Mouse (Mus musculus) lung, embryonic 16.5 days (tissue): ENCODE data around the gene Card19. TPM values are rescaled to one million over a fixed set of nuclear protein-coding genes. Genes with fewer than 3 reads are reported as not detected.
A peak's percentile ranks its signal among the peaks of the same experiment; 100 is the strongest.

ENCODE experiments used
- ATAC-seq: fragments of 200-750 bp; cut with Nextera tagmentation; 2 replicates; pipeline ENCODE4 v1.8.0; 2017; ENCODE audit warnings: low read depth, mild to moderate bottlenecking, moderate library complexity
- H3K27ac ChIP-seq: fragments of 300-500 bp; sonication (generic); 2 replicates; pipeline ENCODE4 v1.5.1; 2014; ENCODE audit warnings: mild to moderate bottlenecking, control low read depth, low read length
- H3K27me3 ChIP-seq: fragments of 300-500 bp; sonication (generic); 2 replicates; pipeline ENCODE4 v1.6.1; 2014; ENCODE audit warnings: low read depth, low read length, mixed read lengths; ENCODE audit not compliant: control insufficient read depth, insufficient read depth
- H3K36me3 ChIP-seq: fragments of 300-500 bp; sonication (generic); 2 replicates; pipeline ENCODE4 v1.6.1; 2014; ENCODE audit warnings: low read length; ENCODE audit not compliant: control insufficient read depth, insufficient read depth
- H3K4me1 ChIP-seq: fragments of 300-500 bp; sonication (generic); replicated peaks from 2 replicates; pipeline ENCODE4 v1.6.1; 2014; ENCODE audit warnings: low read length, mixed read lengths; ENCODE audit not compliant: control insufficient read depth, insufficient read depth
- H3K4me2 ChIP-seq: fragments of 300-500 bp; sonication (generic); 2 replicates; pipeline ENCODE4 v1.6.1; 2014; ENCODE audit warnings: low read depth, low read length, control low read depth
- H3K4me3 ChIP-seq: fragments of 300-500 bp; sonication (generic); 2 replicates; pipeline ENCODE4 v1.5.1; 2014; ENCODE audit warnings: mild to moderate bottlenecking, low read length, control low read depth
- H3K9ac ChIP-seq: fragments of 300-500 bp; sonication (generic); 2 replicates; pipeline ENCODE4 v1.6.1; 2014; ENCODE audit warnings: low read length, control low read depth
- H3K9me3 ChIP-seq: fragments of 300-500 bp; sonication (generic); 2 replicates; pipeline ENCODE4 v1.6.1; 2016; ENCODE audit warnings: low read length; ENCODE audit not compliant: control insufficient read depth
- WGBS: fragments of 180-500 bp; shearing (Covaris S2); extraction: QIAGEN DNeasy Blood & Tissue Kit; methylation state at CpG from one replicate; pipeline ENCODE4 v1.1.7; 2014; 5-methylcytosine and 5-hydroxymethylcytosine counted together
- polyA plus RNA-seq: library from polyadenylated mRNA; unstranded; fragments of >200 nt; fragmentation: Nextera tagmentation; extraction: Ambion mirVana; gene quantifications from 2 replicates; pipeline ENCODE4 v1.2.1, GENCODE M21; 2015

Gene Card19
- polyA plus RNA-seq, 1 experiment from 2014 or later, result 57.1 TPM

- no peak overlapping the region for H3K27ac ChIP-seq
- no peak overlapping the region for H3K9ac ChIP-seq
- no peak overlapping the region for H3K4me3 ChIP-seq
- H3K9me3 ChIP-seq, result peaks cover 4% of the 10 kb centered on the region; the same call in 1 of the 2 replicates
- WGBS, result 50% methylated on average over 3 of the region's 3 CpGs
- no peak overlapping the region for H3K4me2 ChIP-seq
- H3K36me3 ChIP-seq, result no peaks in the 10 kb centered on the region
- no peak for ATAC-seq
- peaks cover 21% of the 10 kb centered on the region for H3K4me1 ChIP-seq
- no peaks in the 10 kb centered on the region; the same call in none of the 2 replicates for H3K27me3 ChIP-seq
Observed at GRCm38 (mm10) chr13:49218651-49219050, 2.8 kb upstream of the Card19 start.

GRCm38 (mm10) chr13:49216808-49217561, 1.1 kb upstream of the Card19 start:
- WGBS, result 57% methylated on average over 9 of the region's 9 CpGs
- peak overlapping the region; percentile 42; the same call in 1 of the 2 replicates for H3K9ac ChIP-seq
- peaks cover 24% of the 10 kb centered on the region for H3K4me1 ChIP-seq
- H3K9me3 ChIP-seq, result peaks cover 4% of the 10 kb centered on the region; the same call in 1 of the 2 replicates
- H3K4me3 ChIP-seq, result no peak overlapping the region
- no peak overlapping the region for H3K27ac ChIP-seq
- no peaks in the 10 kb centered on the region for H3K36me3 ChIP-seq
- no peak for ATAC-seq
- no peaks in the 10 kb centered on the region; the same call in 1 of the 2 replicates for H3K27me3 ChIP-seq
- no peak overlapping the region for H3K4me2 ChIP-seq

GRCm38 (mm10) chr13:49216220-49216552, 349 bp upstream of the Card19 start:
- H3K4me1 ChIP-seq, result peaks cover 24% of the 10 kb centered on the region
- no peaks in the 10 kb centered on the region; the same call in 1 of the 2 replicates for H3K27me3 ChIP-seq
- peaks cover 3% of the 10 kb centered on the region; the same call in 1 of the 2 replicates for H3K9me3 ChIP-seq
- H3K9ac ChIP-seq, result peak overlapping the region; percentile 88
- peak overlapping the region; percentile 81 for H3K4me2 ChIP-seq
- peak overlapping the region; percentile 89 for H3K4me3 ChIP-seq
- H3K27ac ChIP-seq, result peak overlapping the region; percentile 87
- no peaks in the 10 kb centered on the region for H3K36me3 ChIP-seq
- WGBS, result 4% methylated on average over 17 of the region's 17 CpGs
- ATAC-seq, result peak; percentile 62

GRCm38 (mm10) chr13:49215128-49215503, 721 bp downstream of the Card19 start:
- H3K9me3 ChIP-seq, result no peaks in the 10 kb centered on the region
- H3K4me3 ChIP-seq, result peak overlapping the region; percentile 89
- ATAC-seq, result no peak
- H3K9ac ChIP-seq, result peak overlapping the region; percentile 88
- no peaks in the 10 kb centered on the region; the same call in 1 of the 2 replicates for H3K27me3 ChIP-seq
- WGBS, result 12% methylated on average over 5 of the region's 5 CpGs
- H3K27ac ChIP-seq, result peak overlapping the region; percentile 87; the same call in 1 of the 2 replicates
- peaks cover 24% of the 10 kb centered on the region for H3K4me1 ChIP-seq
- H3K36me3 ChIP-seq, result no peaks in the 10 kb centered on the region
- peak overlapping the region; percentile 81 for H3K4me2 ChIP-seq

GRCm38 (mm10) chr13:49214454-49214853, 1.4 kb downstream of the Card19 start:
- no peaks in the 10 kb centered on the region; the same call in 1 of the 2 replicates for H3K27me3 ChIP-seq
- no peak overlapping the region for H3K9ac ChIP-seq
- no peak overlapping the region for H3K27ac ChIP-seq
- no peaks in the 10 kb centered on the region for H3K9me3 ChIP-seq
- no peaks in the 10 kb centered on the region for H3K36me3 ChIP-seq
- H3K4me3 ChIP-seq, result no peak overlapping the region
- WGBS, result 71% methylated on average over 3 of the region's 3 CpGs
- 0 out of 2 replicates have a peak overlapping the region, but pooled peaks have one; percentile 81 for H3K4me2 ChIP-seq
- ATAC-seq, result no peak
- peaks cover 24% of the 10 kb centered on the region for H3K4me1 ChIP-seq

GRCm38 (mm10) chr13:49213531-49213932, 2.3 kb downstream of the Card19 start:
- no peak overlapping the region for H3K9ac ChIP-seq
- WGBS, result 55% methylated on average over 4 of the region's 4 CpGs
- H3K4me1 ChIP-seq, result peaks cover 24% of the 10 kb centered on the region
- peak overlapping the region; percentile 10; the same call in 1 of the 2 replicates for H3K4me2 ChIP-seq
- H3K36me3 ChIP-seq, result no peaks in the 10 kb centered on the region
- H3K9me3 ChIP-seq, result no peaks in the 10 kb centered on the region
- no peak for ATAC-seq
- no peak overlapping the region for H3K27ac ChIP-seq
- H3K27me3 ChIP-seq, result no peaks in the 10 kb centered on the region; the same call in 1 of the 2 replicates
- no peak overlapping the region for H3K4me3 ChIP-seq

GRCm38 (mm10) chr13:49212711-49213500, 2.9 kb downstream of the Card19 start:
- no peak overlapping the region for H3K9ac ChIP-seq
- no peaks in the 10 kb centered on the region for H3K9me3 ChIP-seq
- WGBS, result 86% methylated on average over 4 of the region's 4 CpGs
- no peak for ATAC-seq
- no peaks in the 10 kb centered on the region for H3K36me3 ChIP-seq
- H3K27ac ChIP-seq, result no peak overlapping the region
- no peak overlapping the region for H3K4me3 ChIP-seq
- no peaks in the 10 kb centered on the region; the same call in 1 of the 2 replicates for H3K27me3 ChIP-seq
- peaks cover 24% of the 10 kb centered on the region for H3K4me1 ChIP-seq
- H3K4me2 ChIP-seq, result no peak overlapping the region

GRCm38 (mm10) chr13:49209306-49209705, 6.5 kb downstream of the Card19 start:
- Histone ChIP-seq H3K4me3 (no peak overlapping the region), H3K4me2 (no peak overlapping the region), H3K9me3 (no peaks in the 10 kb centered on the region), H3K27ac (no peak overlapping the region), H3K9ac (no peak overlapping the region), H3K4me1 (peaks cover 15% of the 10 kb centered on the region; the same call in 1 of the 2 replicates), H3K36me3 (0 out of 2 replicates have a peak, but pooled peaks cover 2% of the 10 kb centered on the region), H3K27me3 (no peaks in the 10 kb centered on the region)
- no peak for ATAC-seq
- WGBS, result 50% methylated on average over 7 of the region's 7 CpGs

- Histone ChIP-seq H3K9me3 (no peaks in the 10 kb centered on the region), H3K4me2 (no peak overlapping the region), H3K36me3 (0 out of 2 replicates have a peak, but pooled peaks cover 2% of the 10 kb centered on the region), H3K4me1 (peaks cover 8% of the 10 kb centered on the region; the same call in 1 of the 2 replicates), H3K4me3 (no peak overlapping the region), H3K9ac (no peak overlapping the region), H3K27ac (no peak overlapping the region), H3K27me3 (no peaks in the 10 kb centered on the region)
- 100% methylated on average over 2 of the region's 2 CpGs for WGBS
- ATAC-seq, result no peak
Observed at GRCm38 (mm10) chr13:49206341-49206740, 9.5 kb downstream of the Card19 start.
